Mouse (Mus musculus): Measurements from ENCODE around the gene Dync1li2. TPM values are rescaled to one million over a fixed set of nuclear protein-coding genes. Genes with fewer than 3 reads are reported as not detected.
A peak's percentile ranks its signal among the peaks of the same experiment; 100 is the strongest.

Dync1li2 gene
- polyA plus RNA-seq, 1 experiment from 2014 or later: 62.8 TPM

GRCm38 (mm10) chr8:104374864-104375846 is 67.7 kb downstream of the Dync1li2 start:
- no peaks in the 10 kb centered on the region for H3K27me3 ChIP-seq
- H3K36me3 ChIP-seq: no peaks in the 10 kb centered on the region
- peak overlapping the region; percentile 61; the same call in 1 of the 2 replicates for H3K27ac ChIP-seq
- ATAC-seq (ENCODE audit: insufficient number of reproducible peaks, low FRiP score, low TSS enrichment, low read depth): no peak
- no peak overlapping the region for H3K4me3 ChIP-seq
- H3K9ac ChIP-seq: no peak overlapping the region
- no peaks in the 10 kb centered on the region for H3K9me3 ChIP-seq
- peaks cover 17% of the 10 kb centered on the region for H3K4me1 ChIP-seq
- 36% methylated on average over 14 of the region's 14 CpGs for WGBS
- no peak overlapping the region for H3K4me2 ChIP-seq

GRCm38 (mm10) chr8:104374269-104374668 is 68.6 kb downstream of the Dync1li2 start:
- Histone ChIP-seq H3K36me3 (no peaks in the 10 kb centered on the region), H3K4me3 (no peak overlapping the region), H3K27ac (no peak overlapping the region), H3K9ac (no peak overlapping the region), H3K4me1 (peaks cover 17% of the 10 kb centered on the region), H3K9me3 (no peaks in the 10 kb centered on the region), H3K4me2 (no peak overlapping the region), H3K27me3 (no peaks in the 10 kb centered on the region)
- 69% methylated on average over 11 of the region's 11 CpGs for WGBS
- no peak for ATAC-seq (ENCODE audit: insufficient number of reproducible peaks, low FRiP score, low TSS enrichment, low read depth)

- Histone ChIP-seq H3K27ac (no peak overlapping the region), H3K4me2 (no peak overlapping the region), H3K27me3 (no peaks in the 10 kb centered on the region), H3K4me3 (no peak overlapping the region), H3K9ac (no peak overlapping the region), H3K36me3 (no peaks in the 10 kb centered on the region), H3K4me1 (peaks cover 17% of the 10 kb centered on the region), H3K9me3 (no peaks in the 10 kb centered on the region)
- 79% methylated on average over 11 of the region's 11 CpGs for WGBS
- ATAC-seq (ENCODE audit: insufficient number of reproducible peaks, low FRiP score, low TSS enrichment, low read depth): no peak
Measured at GRCm38 (mm10) chr8:104373779-104374178, 69.1 kb downstream of the Dync1li2 start.

DNA sequence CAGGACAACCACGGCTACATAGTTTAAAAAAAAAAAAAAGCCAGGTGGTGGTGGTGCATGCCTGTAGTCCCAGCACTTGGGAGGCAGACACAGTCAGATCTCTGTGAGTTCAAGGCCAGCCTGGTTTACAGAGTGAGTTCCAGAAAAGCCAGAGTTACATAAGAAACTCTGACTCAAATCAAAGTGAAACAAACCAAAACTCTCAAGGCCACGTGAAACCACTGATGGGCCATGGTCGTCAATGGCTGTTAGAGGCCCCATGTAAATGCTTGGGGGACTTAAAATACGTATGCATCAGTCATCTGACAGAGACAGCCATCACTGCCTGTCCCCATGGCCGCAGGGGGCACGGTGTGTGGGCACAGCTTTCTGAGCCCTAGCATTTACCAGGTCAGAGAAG is 71.7 kb downstream of the Dync1li2 start:
- Histone ChIP-seq H3K4me2 (no peak overlapping the region), H3K4me1 (peaks cover 17% of the 10 kb centered on the region), H3K36me3 (no peaks in the 10 kb centered on the region), H3K27me3 (no peaks in the 10 kb centered on the region), H3K4me3 (no peak overlapping the region), H3K9ac (no peak overlapping the region), H3K27ac (no peak overlapping the region), H3K9me3 (no peaks in the 10 kb centered on the region)
- WGBS: 87% methylated on average over 6 of the region's 6 CpGs
- ATAC-seq (ENCODE audit: insufficient number of reproducible peaks, low FRiP score, low TSS enrichment, low read depth): no peak

GRCm38 (mm10) chr8:104370071-104370470 is 72.8 kb downstream of the Dync1li2 start:
- ATAC-seq (ENCODE audit: insufficient number of reproducible peaks, low FRiP score, low TSS enrichment, low read depth): no peak
- Histone ChIP-seq H3K36me3 (no peaks in the 10 kb centered on the region), H3K4me2 (no peak overlapping the region)

GRCm38 (mm10) chr8:104369591-104369990 is 73.3 kb downstream of the Dync1li2 start:
- H3K9ac ChIP-seq: no peak overlapping the region
- no peaks in the 10 kb centered on the region for H3K36me3 ChIP-seq
- no peaks in the 10 kb centered on the region for H3K27me3 ChIP-seq
- H3K4me1 ChIP-seq: 0 out of 2 replicates have a peak, but pooled peaks cover 4% of the 10 kb centered on the region
- no peak overlapping the region for H3K27ac ChIP-seq
- H3K4me3 ChIP-seq: no peak overlapping the region
- no peaks in the 10 kb centered on the region for H3K9me3 ChIP-seq
- WGBS: 81% methylated on average over 12 of the region's 12 CpGs
- no peak for ATAC-seq (ENCODE audit: insufficient number of reproducible peaks, low FRiP score, low TSS enrichment, low read depth)
- no peak overlapping the region for H3K4me2 ChIP-seq

More at GRCm38 (mm10) chr8:104370071-104370470, 72.8 kb downstream of the Dync1li2 start:
- Histone ChIP-seq H3K9me3 (no peaks in the 10 kb centered on the region), H3K9ac (no peak overlapping the region), H3K27me3 (no peaks in the 10 kb centered on the region), H3K4me3 (no peak overlapping the region), H3K27ac (no peak overlapping the region), H3K4me1 (peaks cover 9% of the 10 kb centered on the region)
- whole genome bisulfite sequencing: 66% methylated on average over 6 of the region's 6 CpGs

Other genes with a start within 250 kb of the Dync1li2 start
- 16.2 and 18.0 TPM in 2 replicates for gene Tk2, start 194.5 kb downstream of the Dync1li2 start, polyA plus RNA-seq (2015; fragmentation: Nextera tagmentation; extraction: Ambion mirVana)
- 36.9 and 38.4 TPM in 2 replicates for gene Cklf, start 192.2 kb downstream of the Dync1li2 start, polyA plus RNA-seq (2015; fragmentation: Nextera tagmentation; extraction: Ambion mirVana)
- not detected in 2 replicates for gene Cmtm2a, start 149.9 kb downstream of the Dync1li2 start, polyA plus RNA-seq (2015; fragmentation: Nextera tagmentation; extraction: Ambion mirVana)
- gene Gm45711, start 133.0 kb downstream of the Dync1li2 start, polyA plus RNA-seq (2015; fragmentation: Nextera tagmentation; extraction: Ambion mirVana): not detected in 2 replicates
- not detected in 2 replicates for gene Cmtm1, start 132.9 kb downstream of the Dync1li2 start, polyA plus RNA-seq (2015; fragmentation: Nextera tagmentation; extraction: Ambion mirVana)
- gene Gm11020, start 121.5 kb downstream of the Dync1li2 start, polyA plus RNA-seq (2015; fragmentation: Nextera tagmentation; extraction: Ambion mirVana): not detected in 2 replicates
- gene Cmtm2b, start 120.8 kb downstream of the Dync1li2 start, polyA plus RNA-seq (2015; fragmentation: Nextera tagmentation; extraction: Ambion mirVana): not detected in 2 replicates
- gene Cmtm3, start 103.6 kb downstream of the Dync1li2 start, polyA plus RNA-seq (2015; fragmentation: Nextera tagmentation; extraction: Ambion mirVana): 166 and 178 TPM in 2 replicates
- gene Cmtm4, start 47.2 kb downstream of the Dync1li2 start, polyA plus RNA-seq (2015; fragmentation: Nextera tagmentation; extraction: Ambion mirVana): 1.7 and 2.7 TPM in 2 replicates
- gene Terb1, start 66.9 kb upstream of the Dync1li2 start, polyA plus RNA-seq (2015; fragmentation: Nextera tagmentation; extraction: Ambion mirVana): 0.40 and 0.42 TPM in 2 replicates
- 92.1 and 93.8 TPM in 2 replicates for gene Nae1, start 91.6 kb upstream of the Dync1li2 start, polyA plus RNA-seq (2015; fragmentation: Nextera tagmentation; extraction: Ambion mirVana)
- gene Car7, start 91.6 kb upstream of the Dync1li2 start, polyA plus RNA-seq (2015; fragmentation: Nextera tagmentation; extraction: Ambion mirVana): 1.0 and 1.2 TPM in 2 replicates
- 8.8 and 10.1 TPM in 2 replicates for gene Pdp2, start 148.4 kb upstream of the Dync1li2 start, polyA plus RNA-seq (2015; fragmentation: Nextera tagmentation; extraction: Ambion mirVana)
- 1.4 and 2.1 TPM in 2 replicates for gene Cdh16, start 181.3 kb upstream of the Dync1li2 start, polyA plus RNA-seq (2015; fragmentation: Nextera tagmentation; extraction: Ambion mirVana)
- 25.9 and 44.8 TPM in 2 replicates for gene Rrad, start 188.3 kb upstream of the Dync1li2 start, polyA plus RNA-seq (2015; fragmentation: Nextera tagmentation; extraction: Ambion mirVana)
- 83.0 and 92.9 TPM in 2 replicates for gene Ciao2b, start 198.9 kb upstream of the Dync1li2 start, polyA plus RNA-seq (2015; fragmentation: Nextera tagmentation; extraction: Ambion mirVana)

Data from limb, embryonic 15.5 days (tissue).